Mouse (Mus musculus): ENCODE data around the gene Slc35g3.

GRCm38 (mm10) chr11:69719423-69719822 is 42.3 kb downstream of the Slc35g3 start:
- TF ChIP-seq POLR2A (IDR thresholded peaks at IDR 0.05; ENCODE audit: control insufficient read depth, extremely low read depth, insufficient read depth, low read length, poor library complexity), result no peak
- no peak for TF ChIP-seq CTCF (IDR thresholded peaks at IDR 0.05; ENCODE audit: borderline replicate concordance, control insufficient read depth, extremely low read depth, insufficient read depth, low read length, poor library complexity)

Data from thymus, adult 2 months (tissue).